Mouse (Mus musculus) spleen, adult 2 months (tissue): ENCODE results near the gene Rbfox1.

ENCODE experiments used
- CTCF ChIP-seq: fragments of 200-500 bp; IDR thresholded peaks from 2 replicates; pipeline ENCODE4 v1.5.1; 2011; ENCODE audit warnings: mild to moderate bottlenecking, inconsistent platforms; ENCODE audit not compliant: insufficient read depth, insufficient read length, insufficient replicate concordance; ENCODE audit errors: extremely low read depth
- POLR2A ChIP-seq: fragments of 200-500 bp; IDR thresholded peaks from 2 replicates; pipeline ENCODE4 v1.6.1; 2011; ENCODE audit warnings: low read depth, low read length, inconsistent platforms

GRCm38 (mm10) chr16:7088601-7089430 is 1203.7 kb downstream of the Rbfox1 start:
- no peak for TF ChIP-seq POLR2A
- no peak for TF ChIP-seq CTCF
